Mouse (Mus musculus) ovary, postnatal 36 days (tissue): ENCODE results near the gene Rtel1.

Experiments used
- DNase-seq: peaks from one replicate; pipeline ENCODE4 v3.0.0; 2022; ENCODE audit warnings: low spot score, mixed read lengths

The Rtel1 gene

GRCm38 (mm10) chr2:181326098-181326497 lies 6.6 kb downstream of the Rtel1 start:
- no peak for DNase-seq

DNA sequence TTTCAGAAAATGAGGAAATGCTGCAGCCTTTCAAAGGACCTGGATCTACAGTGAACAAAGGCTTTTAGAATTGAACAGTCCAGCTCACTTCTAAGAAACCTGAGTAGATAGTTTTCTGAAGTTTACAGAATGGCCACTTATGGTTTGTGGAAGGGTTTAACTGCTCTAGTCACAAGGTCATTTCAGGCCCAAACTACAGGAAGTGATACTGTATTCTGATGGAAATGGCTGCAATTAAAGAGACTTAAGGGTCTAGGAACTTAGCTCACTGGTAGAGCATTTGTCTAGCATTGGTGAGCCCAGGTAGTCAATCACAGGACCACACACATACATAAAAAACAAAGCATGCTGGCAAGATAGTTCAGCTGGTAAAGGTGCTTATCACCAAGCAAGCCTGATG lies 13.0 kb downstream of the Rtel1 start:
- DNase-seq = no peak

DNA sequence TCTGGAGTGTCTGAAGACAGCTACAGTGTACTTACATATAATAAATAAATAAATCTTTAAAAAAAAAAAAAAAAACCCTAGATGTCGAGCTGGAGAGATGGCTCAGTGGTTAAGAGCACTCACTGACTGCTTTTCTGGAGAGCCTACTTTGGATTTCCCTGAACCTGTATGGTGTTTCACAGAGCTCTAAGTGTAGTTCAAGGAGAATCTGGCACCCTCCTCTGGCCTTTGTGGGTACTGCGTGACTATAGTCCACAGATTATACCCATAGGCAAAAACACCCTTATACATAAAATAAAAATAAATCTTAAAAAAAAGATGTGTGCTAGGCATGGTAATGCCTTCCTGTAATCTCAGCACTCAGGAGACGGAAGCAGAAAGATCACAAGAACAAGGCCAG lies 14.5 kb downstream of the Rtel1 start:
- DNase-seq = peak; percentile 46

GRCm38 (mm10) chr2:181340426-181340825 lies 20.9 kb downstream of the Rtel1 start:
- no peak for DNase-seq

- no peak for DNase-seq
These were observed 23.2 kb downstream of the Rtel1 start for GRCm38 (mm10) chr2:181342766-181343165.

DNA sequence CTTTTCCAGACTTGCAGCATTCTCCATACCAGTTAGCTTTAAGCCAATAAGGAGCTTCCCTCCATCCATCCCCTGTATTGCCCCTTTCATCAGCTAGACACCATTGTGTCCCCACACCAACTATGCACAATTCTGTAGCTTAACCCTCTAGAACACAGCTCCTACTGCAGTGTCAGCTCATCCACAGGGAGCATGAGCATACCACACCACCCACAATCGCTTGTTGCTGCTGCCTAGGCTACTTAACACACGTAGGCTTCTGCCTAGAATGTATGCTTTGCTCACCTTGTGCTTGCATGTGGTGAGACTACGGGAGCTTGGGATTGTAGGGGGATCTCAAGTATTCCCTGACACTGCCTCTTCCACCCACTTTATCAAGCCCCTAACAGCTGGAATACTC lies 37.2 kb downstream of the Rtel1 start:
- DNase-seq = no peak

GRCm38 (mm10) chr2:181363946-181364345 lies 44.4 kb downstream of the Rtel1 start:
- no peak for DNase-seq

DNA sequence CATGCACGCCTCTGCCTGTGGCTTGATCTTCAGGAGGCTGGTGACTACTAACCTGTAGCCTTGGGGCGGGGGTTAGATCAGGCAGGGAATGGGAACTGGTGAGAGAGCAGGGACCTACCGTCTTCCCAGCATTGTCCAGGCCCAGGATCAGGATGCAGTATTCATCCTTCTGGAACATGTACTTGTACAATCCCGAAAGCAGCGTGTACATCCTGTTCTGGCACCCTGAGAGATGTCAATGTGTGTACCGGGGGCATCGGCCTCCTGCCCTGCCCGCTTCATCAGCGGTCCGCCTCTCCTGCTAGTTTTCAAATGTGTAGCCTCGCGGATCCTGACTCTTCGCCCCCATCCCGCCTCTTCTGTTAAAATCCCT lies 44.9 kb downstream of the Rtel1 start:
- DNase-seq = no peak

DNA sequence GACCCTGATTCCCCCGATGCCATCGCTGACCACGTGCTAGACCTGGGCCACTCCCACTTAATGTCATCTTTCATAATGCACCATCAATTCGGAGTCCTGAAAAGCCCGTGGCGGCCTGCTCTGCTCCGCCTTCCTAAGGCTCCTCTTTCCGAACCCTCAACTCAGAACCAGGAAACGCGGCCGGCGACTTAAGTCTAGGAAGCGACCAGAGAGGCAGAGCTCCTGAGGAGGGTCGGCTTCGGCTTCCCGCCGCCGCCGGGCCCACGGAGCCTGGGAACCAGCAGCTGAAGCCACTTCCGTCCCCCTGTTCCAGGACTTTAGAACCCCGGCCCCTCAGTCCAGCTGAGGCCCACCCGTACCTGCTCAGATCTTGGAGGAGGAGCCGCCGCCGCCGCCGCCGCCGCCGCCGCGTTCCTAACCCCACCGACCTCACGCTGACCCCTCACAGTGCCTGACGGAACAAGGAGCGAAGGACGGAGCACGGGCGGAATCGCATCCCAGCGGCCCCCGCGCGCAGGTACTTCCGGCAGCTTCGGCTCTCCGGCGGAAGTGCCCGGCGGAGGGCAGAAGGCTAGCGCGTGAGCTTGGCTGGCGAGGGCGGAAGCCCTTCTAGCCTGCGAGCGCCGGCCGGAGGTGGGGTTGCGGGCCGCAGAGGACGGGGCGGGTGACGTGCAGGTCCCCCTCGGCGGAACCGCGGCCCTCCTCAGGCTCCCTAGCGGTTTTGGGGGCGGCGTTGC lies 45.5 kb downstream of the Rtel1 start, which contains the start of the genes Zgpat and Arfrp1:
Gene Zgpat (plus strand): TSS at position 69 of the 737 bp plus-strand sequence.
Gene Arfrp1 (minus strand): TSS at position 545 of the 737 bp plus-strand sequence.
- DNase-seq = peak; percentile 88

DNA sequence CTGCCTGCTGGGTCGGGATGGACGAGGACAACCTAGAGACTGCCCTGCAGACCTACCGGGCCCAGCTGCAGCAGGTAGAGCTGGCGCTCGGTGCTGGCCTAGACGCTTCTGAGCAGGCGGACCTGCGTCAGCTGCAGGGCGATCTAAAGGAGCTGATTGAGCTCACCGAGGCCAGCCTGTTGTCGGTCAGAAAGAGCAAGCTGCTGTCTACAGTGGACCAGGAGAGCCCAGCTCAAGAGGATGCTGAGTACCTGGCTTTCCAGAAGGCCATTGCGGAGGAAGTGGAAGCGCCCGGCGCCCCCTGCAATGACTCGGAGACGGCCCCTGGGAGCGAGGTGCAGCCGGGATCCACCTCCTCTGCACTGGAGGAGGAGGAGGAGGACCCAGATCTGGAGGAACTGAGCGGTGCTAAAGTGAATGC lies 46.1 kb downstream of the Rtel1 start:
- DNase-seq = no peak

- DNase-seq = no peak
These were observed 50.5 kb downstream of the Rtel1 start for GRCm38 (mm10) chr2:181370001-181370400.

- no peak for DNase-seq
These were observed 56.2 kb downstream of the Rtel1 start for GRCm38 (mm10) chr2:181375787-181376186.

GRCm38 (mm10) chr2:181377230-181377629 lies 57.7 kb downstream of the Rtel1 start:
- no peak for DNase-seq

GRCm38 (mm10) chr2:181378701-181379100 lies 59.2 kb downstream of the Rtel1 start:
- no peak for DNase-seq

DNA sequence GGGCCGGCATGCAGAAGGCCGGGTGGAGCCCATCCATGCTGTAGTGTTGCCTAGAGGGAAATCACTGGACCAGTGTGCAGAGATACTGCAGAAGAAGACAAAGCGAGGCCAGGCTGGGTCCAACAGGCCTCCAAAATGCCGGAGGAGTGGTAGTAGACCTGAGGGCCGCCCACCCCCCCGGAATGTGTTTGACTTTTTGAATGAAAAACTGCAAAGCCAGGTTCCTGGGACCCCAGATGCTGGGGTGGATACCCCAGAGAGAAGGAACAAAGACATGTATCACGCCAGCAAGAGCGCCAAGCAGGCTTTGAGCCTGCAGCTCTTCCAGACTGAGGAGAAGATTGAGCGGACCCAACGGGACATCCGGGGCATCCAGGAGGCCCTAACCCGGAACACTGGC lies 60.2 kb downstream of the Rtel1 start, which contains the start of gene Lime1:
Gene Lime1 (plus strand): TSS at position 301 of the 400 bp plus-strand sequence.
- DNase-seq = no peak

GRCm38 (mm10) chr2:181380251-181380650 lies 60.7 kb downstream of the Rtel1 start:
- no peak for DNase-seq

DNA sequence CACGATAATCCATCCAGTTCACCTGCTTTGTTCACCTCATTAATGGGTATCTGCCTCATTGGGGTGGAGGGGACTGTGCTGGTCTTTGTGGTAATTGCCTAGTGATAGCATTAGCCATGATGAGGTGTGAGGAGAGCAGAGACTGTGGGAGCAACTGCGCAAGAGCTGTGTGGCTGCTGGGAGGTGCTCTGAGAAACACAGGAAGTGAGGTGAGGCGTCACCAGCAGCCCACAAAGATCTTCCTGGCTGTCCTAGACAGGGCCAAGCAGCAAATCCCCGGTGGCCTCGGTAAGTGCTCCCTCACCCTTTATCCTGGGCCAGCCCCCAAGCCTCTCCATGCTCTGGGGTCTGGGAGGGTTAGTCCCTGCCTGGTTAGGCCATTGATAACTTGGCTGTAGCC lies 61.6 kb downstream of the Rtel1 start:
- DNase-seq = no peak

DNA sequence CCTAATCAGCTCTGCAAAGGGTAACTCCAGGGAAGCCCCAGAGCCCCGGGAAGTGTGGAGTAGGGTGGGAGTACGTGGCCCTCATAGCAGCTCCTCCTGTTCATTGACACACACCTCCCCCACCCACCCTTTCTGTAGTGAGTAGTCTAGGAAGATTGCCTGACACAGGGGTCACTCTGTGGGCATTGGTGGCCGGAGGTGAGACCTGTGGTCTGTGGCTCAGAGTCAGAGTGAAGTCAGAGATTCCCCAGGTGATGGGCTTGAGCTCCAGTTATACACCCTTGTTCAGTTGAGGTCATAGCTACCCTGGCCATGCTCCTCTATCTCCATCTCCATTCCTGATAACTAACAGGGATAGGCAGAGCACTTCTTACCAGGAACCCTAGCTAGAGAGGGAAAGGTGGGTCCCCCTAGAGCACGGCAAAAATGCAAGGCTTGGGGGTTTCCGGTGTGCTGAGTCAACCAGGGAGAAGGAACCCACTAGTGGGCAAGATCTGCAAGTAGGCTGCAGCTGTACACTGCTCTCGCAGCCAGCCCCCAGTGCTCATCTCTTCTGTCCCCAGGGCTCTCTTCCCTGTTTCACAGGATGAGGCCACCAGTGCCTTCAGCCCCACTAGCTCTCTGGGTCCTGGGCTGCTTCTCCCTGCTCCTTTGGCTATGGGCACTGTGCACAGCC lies 62.2 kb downstream of the Rtel1 start:
- DNase-seq = no peak

GRCm38 (mm10) chr2:181384463-181384862 lies 64.9 kb downstream of the Rtel1 start:
- no peak for DNase-seq

GRCm38 (mm10) chr2:181384919-181385391 lies 65.4 kb downstream of the Rtel1 start:
- peak; percentile 44 for DNase-seq

DNA sequence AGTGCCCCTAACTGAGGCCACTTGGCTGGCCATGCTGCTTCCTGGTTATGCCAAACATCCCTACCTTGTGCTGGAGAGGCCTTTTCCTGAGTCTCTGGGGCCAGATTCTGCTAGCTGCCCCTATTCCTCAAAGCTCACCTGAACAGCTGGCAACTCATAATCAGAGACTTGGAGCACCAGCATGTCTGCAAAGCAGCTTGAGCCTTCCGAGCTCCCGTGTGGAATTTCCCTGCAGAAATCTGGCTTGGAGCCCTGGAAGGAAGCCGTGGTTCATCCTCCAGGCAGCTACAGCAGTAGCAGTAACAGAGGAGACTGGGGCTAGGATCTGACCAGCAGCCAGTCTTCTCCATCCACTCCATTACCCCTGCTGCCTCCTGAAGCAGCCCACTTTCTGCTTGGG lies 66.3 kb downstream of the Rtel1 start:
- DNase-seq = peak; percentile 39

DNA sequence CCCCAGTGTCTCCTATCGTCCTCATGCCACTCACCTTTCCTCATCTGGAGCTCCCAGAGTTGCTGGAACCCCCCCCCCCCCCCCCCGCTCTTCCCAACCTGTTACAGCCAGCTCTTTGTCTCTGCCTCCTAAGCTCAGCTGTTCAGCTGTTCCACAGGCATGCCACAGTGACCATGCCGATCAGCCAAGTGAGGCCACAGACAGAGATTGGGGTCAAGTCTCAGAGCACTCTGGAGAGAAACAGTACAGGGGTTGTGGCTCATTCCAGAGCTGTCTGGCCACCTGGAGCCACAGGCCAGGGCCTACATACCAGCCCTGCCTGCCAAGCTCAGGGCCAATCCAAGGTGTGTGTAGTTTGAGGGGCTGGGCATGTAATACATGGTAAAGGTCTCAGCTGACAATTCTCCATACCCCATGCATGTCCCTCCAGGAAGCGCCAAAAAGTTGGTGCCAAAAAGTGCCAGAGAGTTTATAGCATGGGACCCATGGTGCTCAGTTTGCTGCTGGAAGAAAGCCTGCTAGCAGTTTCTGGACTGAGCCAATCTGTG lies 67.2 kb downstream of the Rtel1 start:
- no peak for DNase-seq
